Mouse (Mus musculus) heart, postnatal 0 days (tissue): ENCODE measurements around the gene H2-Q10. TPM values are rescaled to one million over a fixed set of nuclear protein-coding genes. Genes with fewer than 3 reads are reported as not detected.

ENCODE experiments used
- ATAC-seq: fragments of 200-750 bp; cut with Nextera tagmentation; 2 replicates; pipeline ENCODE4 v1.8.0; 2017; ENCODE audit warnings: low read depth, moderate number of reproducible peaks, moderate library complexity; ENCODE audit not compliant: insufficient read depth
- DNase-seq: peaks from one replicate; pipeline ENCODE4 v3.0.0-alpha.2; 2016; ENCODE audit warnings: low spot score
- H3K27ac ChIP-seq: fragments of 300-500 bp; sonication (generic); 2 replicates; pipeline ENCODE4 v1.5.1; 2014; ENCODE audit warnings: low read depth, mild to moderate bottlenecking
- H3K27me3 ChIP-seq: fragments of 300-500 bp; sonication (generic); 2 replicates; pipeline ENCODE4 v1.6.1; 2014; ENCODE audit warnings: low read length, mixed read lengths; ENCODE audit not compliant: control insufficient read depth, insufficient read depth
- H3K36me3 ChIP-seq: fragments of 300-500 bp; sonication (generic); replicated peaks from 2 replicates; pipeline ENCODE4 v1.6.1; 2014; ENCODE audit warnings: low read length, mixed read lengths; ENCODE audit not compliant: control insufficient read depth, insufficient read depth
- H3K4me1 ChIP-seq: fragments of 300-500 bp; sonication (generic); 2 replicates; pipeline ENCODE4 v1.6.1; 2014; ENCODE audit warnings: antibody characterized with exemption; ENCODE audit not compliant: control insufficient read depth, insufficient read depth
- H3K4me2 ChIP-seq: fragments of 300-500 bp; sonication (generic); 2 replicates; pipeline ENCODE4 v1.6.1; 2014; ENCODE audit warnings: low read depth, mild to moderate bottlenecking, low read length, moderate library complexity
- H3K4me3 ChIP-seq: fragments of 300-500 bp; sonication (generic); 2 replicates; pipeline ENCODE4 v1.5.1; 2014; ENCODE audit warnings: low read depth, low read length
- H3K9ac ChIP-seq: fragments of 300-500 bp; sonication (generic); replicated peaks from 2 replicates; pipeline ENCODE4 v1.6.1; 2014; ENCODE audit warnings: low read depth, low read length, mixed read lengths
- H3K9me3 ChIP-seq: fragments of 300-500 bp; sonication (generic); replicated peaks from 2 replicates; pipeline ENCODE4 v1.6.1; 2016; ENCODE audit warnings: low read length; ENCODE audit not compliant: control insufficient read depth
- CTCF ChIP-seq: IDR thresholded peaks from 2 replicates; pipeline ENCODE4 v1.5.1; 2016; ENCODE audit warnings: antibody characterized with exemption, control low read depth, low read depth
- EP300 ChIP-seq: IDR thresholded peaks from 2 replicates; pipeline ENCODE4 v1.6.1; 2016; ENCODE audit warnings: antibody characterized with exemption, low read depth
- WGBS: fragments of 180-500 bp; shearing (Covaris S2); extraction: QIAGEN DNeasy Blood & Tissue Kit; methylation state at CpG from one replicate; pipeline ENCODE4 v1.1.7; 2014; 5-methylcytosine and 5-hydroxymethylcytosine counted together
- polyA plus RNA-seq: library from polyadenylated mRNA; unstranded; fragments of >200 nt; fragmentation: Nextera tagmentation; extraction: Ambion mirVana; gene quantifications from 2 replicates; pipeline ENCODE4 v1.2.1, GENCODE M21; 2015
- total RNA-seq: library from RNA; depleted of rRNA; stranded (reverse); fragments of >200 nt; gene quantifications from 2 replicates; pipeline ENCODE4 v1.2.3, GENCODE M21; 2014; ENCODE audit warnings: low replicate concordance; rRNA removed

H2-Q10 gene
- total and polyA plus RNA-seq, 2 experiments from 2014 or later: 0.10 TPM; not detected in 1

DNA sequence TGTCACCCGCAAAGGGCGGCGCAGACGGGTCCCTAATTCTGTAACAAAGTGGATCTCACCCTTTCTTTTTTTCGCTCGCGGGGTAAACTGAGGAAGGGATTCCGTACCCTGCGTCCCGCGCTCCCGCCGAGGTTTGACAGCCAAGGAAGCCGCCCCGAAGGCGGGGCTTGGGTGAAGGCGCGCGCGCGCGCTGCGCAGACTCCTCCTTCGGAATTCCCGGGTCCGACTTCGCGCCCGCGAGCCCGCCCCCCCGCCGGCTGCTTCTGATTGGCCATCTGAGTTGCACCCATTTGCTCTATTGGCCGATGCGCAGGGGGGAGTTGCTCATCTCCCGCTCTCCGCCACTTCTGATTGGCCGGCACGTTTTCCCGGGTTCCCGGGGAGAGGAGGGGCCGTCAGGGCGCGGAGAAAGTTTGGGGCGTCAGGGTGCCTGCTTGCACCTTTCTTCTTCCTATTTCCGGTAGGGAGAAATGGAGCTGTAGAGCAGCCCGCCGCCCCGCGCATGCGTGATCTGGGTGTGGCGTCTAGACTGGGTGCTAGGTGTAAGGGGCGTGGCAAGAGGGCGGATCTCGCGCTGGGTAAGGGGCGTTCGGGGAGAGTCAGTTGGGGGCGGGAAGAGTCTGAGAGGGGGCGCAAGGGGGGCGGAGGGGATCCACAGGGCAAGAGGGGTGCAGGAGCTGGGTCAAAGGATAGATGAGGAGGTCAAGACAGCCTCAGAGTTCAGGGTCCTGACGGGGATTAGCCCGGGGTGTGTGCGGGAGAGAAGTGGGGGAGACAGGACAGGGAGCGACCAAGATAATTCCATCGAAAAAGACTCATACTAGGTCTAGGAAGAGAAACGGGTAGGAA lies 47.0 kb downstream of the H2-Q10 start, which contains the start of the genes Tcf19 and Cchcr1:
Gene Tcf19, minus strand, starts transcription at position 173 of the 849 bp plus-strand sequence.
Gene Cchcr1, plus strand, starts transcription at position 449 of the 849 bp plus-strand sequence.
- H3K9ac ChIP-seq: peak within 1 kb of the TSS; percentile 64
- WGBS: under 1% methylated on average over 66 of the region's 67 CpGs

DNA sequence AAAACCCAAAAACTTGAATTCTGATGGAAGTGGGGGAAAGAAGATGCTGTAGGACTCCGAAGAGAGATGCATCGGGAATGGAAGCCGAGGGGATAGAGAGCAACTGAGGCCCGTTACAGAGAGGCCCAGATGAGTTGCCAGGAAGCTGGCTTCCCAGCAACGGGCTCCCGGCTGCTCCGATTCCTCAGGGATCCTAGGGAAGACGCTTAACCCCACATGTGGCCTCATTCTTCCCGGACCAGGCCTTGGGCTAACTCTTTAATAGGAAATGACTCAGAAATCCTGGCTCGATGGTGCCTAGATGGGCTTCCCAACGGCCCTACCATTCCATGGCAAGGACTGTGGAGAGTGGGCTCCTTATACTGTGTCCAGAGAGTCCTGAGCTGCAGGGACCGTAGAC lies 47.6 kb downstream of the H2-Q10 start:
- H3K9me3 ChIP-seq: no peaks in the 10 kb centered on the region
- peaks cover 12% of the 10 kb centered on the region; the same call in 1 of the 2 replicates for H3K36me3 ChIP-seq
- no peaks in the 10 kb centered on the region for H3K27me3 ChIP-seq
- DNase-seq (no peak), ATAC-seq (no peak)
- peak overlapping the region; percentile 46 for H3K9ac ChIP-seq
- peaks cover 21% of the 10 kb centered on the region for H3K4me1 ChIP-seq
- WGBS: 7% methylated on average over 12 of the region's 12 CpGs
- H3K4me3 ChIP-seq: peak overlapping the region; percentile 64
- H3K4me2 ChIP-seq: peak overlapping the region; percentile 84
- H3K27ac ChIP-seq: peak overlapping the region; percentile 52
- TF ChIP-seq CTCF (no peak), EP300 (no peak)

More for the DNA sequence above, 47.0 kb downstream of the H2-Q10 start, which contains the start of the genes Tcf19 and Cchcr1:
- H3K9me3 ChIP-seq: no peaks in the 10 kb centered on the region
- peak within 1 kb of the TSS; percentile 52 for H3K27ac ChIP-seq
- H3K4me2 ChIP-seq: peak within 1 kb of the TSS; percentile 84
- peaks cover 12% of the 10 kb centered on the region; the same call in 1 of the 2 replicates for H3K36me3 ChIP-seq
- peaks cover 21% of the 10 kb centered on the region for H3K4me1 ChIP-seq
- DNase-seq: peak; percentile 98
- peak; percentile 94 for ATAC-seq
- H3K27me3 ChIP-seq: no peaks in the 10 kb centered on the region
- H3K4me3 ChIP-seq: peak within 1 kb of the TSS; percentile 64
- TF ChIP-seq CTCF (no peak), EP300 (peak; percentile 95)

Other genes starting within 250 kb of the H2-Q10 start
- 0.93 TPM in 1 of 2 replicates, not detected in the other for gene Gm16181, start 249.3 kb upstream of the H2-Q10 start, total RNA-seq
- 0.81 and 0.87 TPM in 2 replicates for gene Gm16181, start 249.3 kb upstream of the H2-Q10 start, polyA plus RNA-seq
- gene Atp6v1g2, start 236.4 kb upstream of the H2-Q10 start, total RNA-seq: 3.2 and 3.7 TPM in 2 replicates
- gene Atp6v1g2, start 236.4 kb upstream of the H2-Q10 start, polyA plus RNA-seq: 10.6 and 10.7 TPM in 2 replicates
- 14.3 and 33.4 TPM in 2 replicates for gene Nfkbil1, start 234.3 kb upstream of the H2-Q10 start, total RNA-seq
- gene Nfkbil1, start 234.3 kb upstream of the H2-Q10 start, polyA plus RNA-seq: 6.7 and 7.0 TPM in 2 replicates
- 148 and 162 TPM in 2 replicates for gene Ddx39b, start 228.3 kb upstream of the H2-Q10 start, total RNA-seq
- 131 TPM in 2 replicates for gene Ddx39b, start 228.3 kb upstream of the H2-Q10 start, polyA plus RNA-seq
- 65.4 and 104 TPM in 2 replicates for gene H2-D1, start 207.4 kb upstream of the H2-Q10 start, total RNA-seq
- 105 and 113 TPM in 2 replicates for gene H2-D1, start 207.4 kb upstream of the H2-Q10 start, polyA plus RNA-seq
- gene H2-Q1, start 149.7 kb upstream of the H2-Q10 start, total RNA-seq: not detected in 2 replicates
- gene H2-Q1, start 149.7 kb upstream of the H2-Q10 start, polyA plus RNA-seq: not detected in 2 replicates
- not detected in 2 replicates for gene H2-Q2, start 127.8 kb upstream of the H2-Q10 start, total RNA-seq
- 0.14 and 0.22 TPM in 2 replicates for gene H2-Q2, start 127.8 kb upstream of the H2-Q10 start, polyA plus RNA-seq
- 6.9 and 19.7 TPM in 2 replicates for gene H2-Q4, start 90.5 kb upstream of the H2-Q10 start, total RNA-seq
- 2.2 and 2.8 TPM in 2 replicates for gene H2-Q4, start 90.5 kb upstream of the H2-Q10 start, polyA plus RNA-seq
- gene H2-Q6, start 45.2 kb upstream of the H2-Q10 start, total RNA-seq: 0.19 and 1.8 TPM in 2 replicates
- 0.26 TPM in 2 replicates for gene H2-Q6, start 45.2 kb upstream of the H2-Q10 start, polyA plus RNA-seq
- not detected in 2 replicates for gene H2-Q7, start 30.9 kb upstream of the H2-Q10 start, total RNA-seq
- gene H2-Q7, start 30.9 kb upstream of the H2-Q10 start, polyA plus RNA-seq: 1.1 TPM in 2 replicates
- gene Pou5f1, start 35.9 kb downstream of the H2-Q10 start, total RNA-seq: not detected in 2 replicates
- gene Pou5f1, start 35.9 kb downstream of the H2-Q10 start, polyA plus RNA-seq: not detected in 2 replicates
- gene Tcf19, start 46.7 kb downstream of the H2-Q10 start, total RNA-seq: 58.8 and 68.0 TPM in 2 replicates
- 21.3 and 23.3 TPM in 2 replicates for gene Tcf19, start 46.7 kb downstream of the H2-Q10 start, polyA plus RNA-seq
- 4.8 and 30.8 TPM in 2 replicates for gene Cchcr1, start 47.0 kb downstream of the H2-Q10 start, total RNA-seq
- 4.5 and 4.8 TPM in 2 replicates for gene Cchcr1, start 47.0 kb downstream of the H2-Q10 start, polyA plus RNA-seq
- 1.3 TPM in 1 of 2 replicates, not detected in the other for gene Psors1c2, start 63.1 kb downstream of the H2-Q10 start, total RNA-seq
- gene Psors1c2, start 63.1 kb downstream of the H2-Q10 start, polyA plus RNA-seq: 0.14 TPM in 1 of 2 replicates, not detected in the other
- gene Cdsn, start 82.0 kb downstream of the H2-Q10 start, total RNA-seq: 0.23 and 0.89 TPM in 2 replicates
- 0.37 and 0.48 TPM in 2 replicates for gene Cdsn, start 82.0 kb downstream of the H2-Q10 start, polyA plus RNA-seq
- gene 2300002M23Rik, start 97.4 kb downstream of the H2-Q10 start, total RNA-seq: not detected in 2 replicates
- gene 2300002M23Rik, start 97.4 kb downstream of the H2-Q10 start, polyA plus RNA-seq: not detected in 2 replicates
- not detected in 2 replicates for gene Sfta2, start 131.5 kb downstream of the H2-Q10 start, total RNA-seq
- gene Sfta2, start 131.5 kb downstream of the H2-Q10 start, polyA plus RNA-seq: not detected in 2 replicates
- not detected in 2 replicates for gene Gm9573, start 156.5 kb downstream of the H2-Q10 start, total RNA-seq
- gene Gm9573, start 156.5 kb downstream of the H2-Q10 start, polyA plus RNA-seq: not detected in 2 replicates
- not detected in 2 replicates for gene Mucl3, start 173.6 kb downstream of the H2-Q10 start, total RNA-seq
- not detected in 2 replicates for gene Mucl3, start 173.6 kb downstream of the H2-Q10 start, polyA plus RNA-seq
- 25.5 and 59.8 TPM in 2 replicates for gene Vars2, start 197.5 kb downstream of the H2-Q10 start, total RNA-seq
- 9.4 and 9.8 TPM in 2 replicates for gene Vars2, start 197.5 kb downstream of the H2-Q10 start, polyA plus RNA-seq
- 21.0 and 24.2 TPM in 2 replicates for gene Gtf2h4, start 203.7 kb downstream of the H2-Q10 start, total RNA-seq
- 18.0 and 21.2 TPM in 2 replicates for gene Gtf2h4, start 203.7 kb downstream of the H2-Q10 start, polyA plus RNA-seq
- 105 and 206 TPM in 2 replicates for gene Ddr1, start 234.5 kb downstream of the H2-Q10 start, total RNA-seq
- gene Ddr1, start 234.5 kb downstream of the H2-Q10 start, polyA plus RNA-seq: 63.9 and 71.8 TPM in 2 replicates